Mouse (Mus musculus) liver, embryonic 11.5 days (tissue): Measurements from ENCODE around the gene Abcf2. TPM values are rescaled to one million over a fixed set of nuclear protein-coding genes. Genes with fewer than 3 reads are reported as not detected.

Experiments used
- ATAC-seq: fragments of 200-750 bp; cut with Nextera tagmentation; replicated peaks from 2 replicates; pipeline ENCODE4 v1.8.0; 2017; ENCODE audit warnings: moderate number of reproducible peaks, mild to moderate bottlenecking, moderate TSS enrichment, moderate library complexity; ENCODE audit not compliant: low FRiP score
- DNase-seq: peaks from one replicate; pipeline ENCODE4 v3.0.0-alpha.2; 2017; ENCODE audit warnings: low spot score
- H3K27ac ChIP-seq: fragments of 300-500 bp; sonication (generic); 2 replicates; pipeline ENCODE4 v1.5.1; 2014; ENCODE audit warnings: mild to moderate bottlenecking, low read depth, low read length, control low read depth
- H3K27me3 ChIP-seq: fragments of 300-500 bp; sonication (generic); replicated peaks from 2 replicates; pipeline ENCODE4 v1.6.1; 2014; ENCODE audit warnings: low read length, mixed read lengths; ENCODE audit not compliant: control insufficient read depth, insufficient read depth
- H3K36me3 ChIP-seq: fragments of 300-500 bp; sonication (generic); 2 replicates; pipeline ENCODE4 v1.6.1; 2014; ENCODE audit warnings: mild to moderate bottlenecking, low read length, moderate library complexity, mixed read lengths; ENCODE audit not compliant: control insufficient read depth, insufficient read depth
- H3K4me1 ChIP-seq: fragments of 300-500 bp; sonication (generic); replicated peaks from 2 replicates; pipeline ENCODE4 v1.6.1; 2014; ENCODE audit warnings: low read length, mixed read lengths; ENCODE audit not compliant: control insufficient read depth, insufficient read depth
- H3K4me2 ChIP-seq: fragments of 300-500 bp; sonication (generic); 2 replicates; pipeline ENCODE4 v1.6.1; 2014; ENCODE audit warnings: mild to moderate bottlenecking, control low read depth, moderate library complexity
- H3K4me3 ChIP-seq: fragments of 300-500 bp; sonication (generic); 2 replicates; pipeline ENCODE4 v1.5.1; 2014; ENCODE audit warnings: low read depth, low read length, control low read depth
- H3K9ac ChIP-seq: fragments of 300-500 bp; sonication (generic); 2 replicates; pipeline ENCODE4 v1.6.1; 2014; ENCODE audit warnings: low read depth, low read length, control low read depth
- H3K9me3 ChIP-seq: fragments of 300-500 bp; sonication (generic); 2 replicates; pipeline ENCODE4 v1.6.1; 2016; ENCODE audit warnings: low read length, inconsistent platforms, mixed read lengths; ENCODE audit not compliant: control insufficient read depth
- WGBS: fragments of 180-500 bp; shearing (Covaris S2); extraction: QIAGEN DNeasy Blood & Tissue Kit; methylation state at CpG from one replicate; pipeline ENCODE4 v1.1.7; 2014; 5-methylcytosine and 5-hydroxymethylcytosine counted together
- polyA plus RNA-seq: library from polyadenylated mRNA; unstranded; fragments of >200 nt; fragmentation: Nextera tagmentation; extraction: Ambion mirVana; gene quantifications from 2 replicates; pipeline ENCODE4 v1.2.1, GENCODE M21; 2014

Abcf2 gene
- polyA plus RNA-seq, 1 experiment from 2014 or later, result 122 TPM

DNA sequence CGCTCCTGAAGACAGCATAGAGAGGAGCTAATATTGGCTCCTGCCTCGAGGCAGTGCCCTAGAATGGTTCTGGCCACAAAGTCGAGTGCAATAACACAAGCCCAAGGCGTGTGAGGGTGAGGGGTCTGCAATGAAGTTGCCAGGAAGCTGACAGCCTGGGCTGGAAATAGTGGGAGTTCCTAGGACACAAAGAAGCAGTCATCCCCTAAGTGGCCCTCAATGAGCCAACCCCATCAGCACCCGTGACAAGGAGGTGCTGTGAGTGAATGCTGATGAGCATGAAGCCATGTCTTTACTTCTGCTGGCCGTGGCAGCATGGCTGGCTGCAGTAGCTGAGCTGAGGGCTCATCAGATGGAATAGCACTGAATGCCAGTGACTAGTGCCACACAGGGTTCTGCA lies 37.8 kb upstream of the Abcf2 start:
- H3K4me3 ChIP-seq, result no peak overlapping the region
- no peak overlapping the region for H3K27ac ChIP-seq
- H3K4me1 ChIP-seq, result no peaks in the 10 kb centered on the region
- no peaks in the 10 kb centered on the region for H3K9me3 ChIP-seq
- H3K4me2 ChIP-seq, result no peak overlapping the region
- 62% methylated on average over 6 of the region's 6 CpGs for WGBS
- no peak overlapping the region for H3K9ac ChIP-seq
- ATAC-seq, result no peak
- peaks cover 13% of the 10 kb centered on the region for H3K27me3 ChIP-seq
- no peak for DNase-seq
- no peaks in the 10 kb centered on the region for H3K36me3 ChIP-seq

GRCm38 (mm10) chr5:24612302-24612649 lies 35.0 kb upstream of the Abcf2 start:
- Histone ChIP-seq H3K4me1 (0 out of 2 replicates have a peak, but pooled peaks cover 2% of the 10 kb centered on the region), H3K4me2 (no peak overlapping the region), H3K36me3 (no peaks in the 10 kb centered on the region), H3K4me3 (no peak overlapping the region), H3K9me3 (no peaks in the 10 kb centered on the region), H3K27me3 (peaks cover 25% of the 10 kb centered on the region), H3K9ac (no peak overlapping the region), H3K27ac (no peak overlapping the region)
- no peak for ATAC-seq
- 73% methylated on average over 5 of the region's 5 CpGs for WGBS
- DNase-seq, result no peak

GRCm38 (mm10) chr5:24611366-24612301 lies 34.4 kb upstream of the Abcf2 start:
- no peak overlapping the region for H3K4me2 ChIP-seq
- ATAC-seq (no peak), DNase-seq (no peak)
- 71% methylated on average over 7 of the region's 7 CpGs for WGBS
- no peak overlapping the region for H3K27ac ChIP-seq
- H3K4me3 ChIP-seq, result no peak overlapping the region
- H3K9ac ChIP-seq, result no peak overlapping the region
- H3K9me3 ChIP-seq, result no peaks in the 10 kb centered on the region
- peaks cover 31% of the 10 kb centered on the region for H3K27me3 ChIP-seq
- peaks cover 2% of the 10 kb centered on the region; the same call in 1 of the 2 replicates for H3K4me1 ChIP-seq
- no peaks in the 10 kb centered on the region for H3K36me3 ChIP-seq

- Histone ChIP-seq H3K4me3 (no peak overlapping the region), H3K9ac (no peak overlapping the region), H3K27ac (no peak overlapping the region), H3K27me3 (peaks cover 53% of the 10 kb centered on the region), H3K4me2 (no peak overlapping the region), H3K9me3 (no peaks in the 10 kb centered on the region), H3K36me3 (no peaks in the 10 kb centered on the region), H3K4me1 (peaks cover 10% of the 10 kb centered on the region)
- no peak for ATAC-seq
- 6% methylated on average over 5 of the region's 5 CpGs for WGBS
- DNase-seq, result no peak
Measured at GRCm38 (mm10) chr5:24609388-24609787, 32.1 kb upstream of the Abcf2 start.

GRCm38 (mm10) chr5:24605980-24606665 lies 28.9 kb upstream of the Abcf2 start:
- DNase-seq (no peak), ATAC-seq (no peak)
- 33% methylated on average over 14 of the region's 14 CpGs for WGBS
- no peak overlapping the region for H3K4me3 ChIP-seq
- no peaks in the 10 kb centered on the region for H3K9me3 ChIP-seq
- no peak overlapping the region for H3K27ac ChIP-seq
- no peak overlapping the region for H3K9ac ChIP-seq
- peaks cover 30% of the 10 kb centered on the region for H3K4me1 ChIP-seq
- H3K4me2 ChIP-seq, result peak overlapping the region; percentile 33
- no peaks in the 10 kb centered on the region for H3K36me3 ChIP-seq
- peaks cover 86% of the 10 kb centered on the region for H3K27me3 ChIP-seq

DNA sequence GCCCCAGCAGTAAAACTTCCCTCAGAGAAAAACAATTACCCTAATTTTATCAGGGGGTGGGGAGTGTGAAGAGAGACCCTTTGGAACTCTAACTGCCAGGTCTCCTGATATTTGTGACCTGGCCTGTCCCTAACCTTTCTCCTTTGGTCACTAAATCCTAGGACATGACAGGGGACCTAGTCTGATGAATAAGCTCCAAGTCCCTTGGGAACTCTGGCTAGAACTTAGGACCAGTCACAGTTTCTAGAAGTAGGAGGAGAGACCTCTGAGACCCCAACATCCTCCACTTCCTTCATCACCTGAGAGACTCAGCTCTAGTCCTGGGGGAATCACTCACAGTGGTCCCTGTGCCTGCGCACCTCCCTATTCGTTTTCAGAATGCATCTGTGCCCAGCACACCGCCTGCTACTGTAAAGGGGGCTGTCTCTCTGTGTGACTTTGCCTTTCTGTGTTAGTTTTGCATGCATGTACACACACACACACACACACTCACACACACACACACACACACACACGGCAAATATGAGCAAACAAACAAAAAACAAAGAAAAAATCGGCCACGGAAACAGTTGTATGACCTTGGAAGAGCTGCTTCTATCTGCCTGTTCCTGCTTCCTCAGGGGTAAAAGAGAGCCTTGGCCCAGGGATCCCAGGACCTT lies 28.2 kb upstream of the Abcf2 start:
- peak overlapping the region; percentile 57 for H3K4me2 ChIP-seq
- no peaks in the 10 kb centered on the region for H3K9me3 ChIP-seq
- peaks cover 90% of the 10 kb centered on the region for H3K27me3 ChIP-seq
- 26% methylated on average over 6 of the region's 6 CpGs for WGBS
- peak overlapping the region; percentile 56 for H3K4me3 ChIP-seq
- peak overlapping the region; percentile 33; the same call in 1 of the 2 replicates for H3K27ac ChIP-seq
- H3K9ac ChIP-seq, result peak overlapping the region; percentile 57
- peaks cover 31% of the 10 kb centered on the region for H3K4me1 ChIP-seq
- ATAC-seq (no peak), DNase-seq (no peak)
- no peaks in the 10 kb centered on the region for H3K36me3 ChIP-seq

DNA sequence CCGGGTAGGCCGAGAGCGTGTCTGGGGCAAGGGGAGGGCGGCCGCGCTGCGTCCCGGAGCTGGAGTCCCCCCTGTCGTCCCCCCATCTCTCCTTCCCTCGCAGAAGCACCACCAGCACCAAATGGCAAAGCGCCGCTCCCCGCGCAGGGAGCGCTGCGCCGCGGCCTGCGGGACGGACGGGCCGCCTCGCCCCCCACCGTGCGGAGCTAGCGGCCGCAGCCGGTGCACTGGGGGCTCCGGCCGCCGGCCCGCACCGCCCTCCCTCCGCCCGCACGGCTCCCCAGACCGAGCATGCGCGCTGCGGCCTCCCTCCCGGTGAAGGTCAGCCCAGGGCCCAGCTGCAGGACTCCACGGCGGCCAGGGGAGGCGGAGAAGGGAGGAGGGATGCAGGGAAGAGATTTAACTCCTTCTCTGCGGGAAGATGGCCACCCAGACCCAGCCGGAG lies 27.4 kb upstream of the Abcf2 start:
- Histone ChIP-seq H3K27ac (peak overlapping the region; percentile 33), H3K4me2 (peak overlapping the region; percentile 57), H3K9ac (peak overlapping the region; percentile 57), H3K27me3 (peaks cover 95% of the 10 kb centered on the region), H3K4me1 (peaks cover 31% of the 10 kb centered on the region), H3K9me3 (no peaks in the 10 kb centered on the region), H3K4me3 (peak overlapping the region; percentile 56), H3K36me3 (no peaks in the 10 kb centered on the region)
- DNase-seq, result peak; percentile 77
- WGBS, result 1% methylated on average over 43 of the region's 46 CpGs
- ATAC-seq, result peak; percentile 58

DNA sequence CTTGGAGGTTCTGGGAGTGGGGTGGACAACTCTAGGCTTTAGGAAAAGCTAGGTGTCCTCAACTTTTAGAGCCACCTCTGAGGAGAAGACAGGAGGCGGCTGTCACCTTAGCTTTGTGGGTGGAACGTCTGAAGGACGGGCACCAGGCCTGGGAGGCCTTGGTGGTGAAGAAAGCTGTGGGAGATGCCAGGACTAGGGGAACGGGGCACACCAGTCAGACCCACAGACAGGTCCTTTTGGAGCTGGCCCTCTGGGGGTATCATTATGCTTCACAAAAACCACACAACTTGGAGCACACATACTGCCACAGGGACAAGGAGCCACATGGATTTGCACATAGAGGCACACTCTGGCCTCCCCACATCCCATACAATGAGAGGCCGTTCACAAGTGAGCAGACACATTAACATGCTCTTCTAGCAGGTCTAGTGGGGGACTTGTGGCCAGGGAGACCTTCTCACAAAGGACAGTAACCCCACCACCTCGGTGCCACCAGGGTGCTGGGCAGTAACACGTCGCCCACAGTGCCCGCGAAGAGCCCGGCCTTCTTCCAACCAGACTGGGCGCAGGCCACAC lies 26.9 kb upstream of the Abcf2 start:
- 29% methylated on average over 12 of the region's 12 CpGs for WGBS
- Histone ChIP-seq H3K9me3 (no peaks in the 10 kb centered on the region), H3K36me3 (no peaks in the 10 kb centered on the region), H3K4me3 (peak overlapping the region; percentile 56), H3K9ac (peak overlapping the region; percentile 57), H3K27ac (peak overlapping the region; percentile 33), H3K4me1 (peaks cover 29% of the 10 kb centered on the region), H3K27me3 (peaks cover 95% of the 10 kb centered on the region), H3K4me2 (peak overlapping the region; percentile 57)
- no peak for DNase-seq
- 0 out of 2 replicates have a peak, but pooled peaks have one; percentile 4 for ATAC-seq
